Mouse (Mus musculus): ENCODE results near the gene Tgfb1. TPM values are rescaled to one million over a fixed set of nuclear protein-coding genes. Genes with fewer than 3 reads are reported as not detected.
A peak's percentile ranks its signal among the peaks of the same experiment; 100 is the strongest.

The Tgfb1 gene
- polyA plus RNA-seq, 1 experiment from 2014 or later, result 3.8 TPM

GRCm38 (mm10) chr7:25652244-25652759 is 34.5 kb upstream of the Tgfb1 start:
- H3K27me3 ChIP-seq (ENCODE audit: control insufficient read depth, insufficient read depth, low read length), result no peaks in the 10 kb centered on the region
- H3K4me2 ChIP-seq (ENCODE audit: low read depth, low read length), result no peak overlapping the region
- WGBS, result 80% methylated on average over 12 of the region's 12 CpGs
- no peak overlapping the region for H3K27ac ChIP-seq (ENCODE audit: low read length)
- no peak for ATAC-seq (replicated peaks; ENCODE audit: extremely low read depth, insufficient read depth, low FRiP score)
- H3K9me3 ChIP-seq (replicated peaks; ENCODE audit: control insufficient read depth, low read length), result no peaks in the 10 kb centered on the region
- no peak overlapping the region for H3K4me3 ChIP-seq (ENCODE audit: low read length)
- no peak overlapping the region for H3K9ac ChIP-seq (ENCODE audit: low read length)
- H3K36me3 ChIP-seq (ENCODE audit: control insufficient read depth, insufficient read depth), result no peaks in the 10 kb centered on the region
- H3K4me1 ChIP-seq (ENCODE audit: control insufficient read depth, insufficient read depth, low read length), result peaks cover under 1% of the 10 kb centered on the region; the same call in 1 of the 2 replicates

- H3K27ac ChIP-seq (ENCODE audit: low read length), result no peak overlapping the region
- H3K27me3 ChIP-seq (ENCODE audit: control insufficient read depth, insufficient read depth, low read length), result no peaks in the 10 kb centered on the region
- H3K9ac ChIP-seq (ENCODE audit: low read length), result no peak overlapping the region
- peaks cover 16% of the 10 kb centered on the region for H3K4me1 ChIP-seq (ENCODE audit: control insufficient read depth, insufficient read depth, low read length)
- no peak overlapping the region for H3K4me3 ChIP-seq (ENCODE audit: low read length)
- H3K4me2 ChIP-seq (ENCODE audit: low read depth, low read length), result no peak overlapping the region
- no peaks in the 10 kb centered on the region for H3K36me3 ChIP-seq (ENCODE audit: control insufficient read depth, insufficient read depth)
- no peak for ATAC-seq (replicated peaks; ENCODE audit: extremely low read depth, insufficient read depth, low FRiP score)
- H3K9me3 ChIP-seq (replicated peaks; ENCODE audit: control insufficient read depth, low read length), result no peaks in the 10 kb centered on the region
- 69% methylated on average over 11 of the region's 11 CpGs for WGBS
These were observed 31.0 kb upstream of the Tgfb1 start for GRCm38 (mm10) chr7:25655601-25656428.

- Histone ChIP-seq H3K27ac (ENCODE audit: low read length) (no peak overlapping the region), H3K9ac (ENCODE audit: low read length) (peak overlapping the region; percentile 69), H3K36me3 (ENCODE audit: control insufficient read depth, insufficient read depth) (no peaks in the 10 kb centered on the region; the same call in 1 of the 2 replicates), H3K27me3 (ENCODE audit: control insufficient read depth, insufficient read depth, low read length) (no peaks in the 10 kb centered on the region), H3K4me1 (ENCODE audit: control insufficient read depth, insufficient read depth, low read length) (peaks cover 16% of the 10 kb centered on the region), H3K4me3 (ENCODE audit: low read length) (peak overlapping the region; percentile 67), H3K4me2 (ENCODE audit: low read depth, low read length) (peak overlapping the region; percentile 79), H3K9me3 (replicated peaks; ENCODE audit: control insufficient read depth, low read length) (no peaks in the 10 kb centered on the region)
- WGBS, result 31% methylated on average over 10 of the region's 10 CpGs
- ATAC-seq (replicated peaks; ENCODE audit: extremely low read depth, insufficient read depth, low FRiP score), result no peak
These were observed 29.0 kb upstream of the Tgfb1 start for GRCm38 (mm10) chr7:25657785-25658184.

- under 1% methylated on average over 50 of the region's 50 CpGs for whole genome bisulfite sequencing
- peak within 1 kb of the TSS; percentile 67 for H3K4me3 ChIP-seq (ENCODE audit: low read length)
These were observed 27.9 kb upstream of the Tgfb1 start, which contains the start of the genes Bckdha and Exosc5 for GRCm38 (mm10) chr7:25658657-25659472. TSS of gene Bckdha (minus strand) at chr7:25658981. TSS of gene Exosc5 (plus strand) at chr7:25659164.

GRCm38 (mm10) chr7:25666381-25666780 is 20.4 kb upstream of the Tgfb1 start:
- H3K4me2 ChIP-seq (ENCODE audit: low read depth, low read length), result no peak overlapping the region
- no peak overlapping the region for H3K4me3 ChIP-seq (ENCODE audit: low read length)
- 93% methylated on average over 8 of the region's 8 CpGs for WGBS
- ATAC-seq (replicated peaks; ENCODE audit: extremely low read depth, insufficient read depth, low FRiP score), result no peak
- no peaks in the 10 kb centered on the region for H3K27me3 ChIP-seq (ENCODE audit: control insufficient read depth, insufficient read depth, low read length)
- H3K9ac ChIP-seq (ENCODE audit: low read length), result no peak overlapping the region
- H3K9me3 ChIP-seq (replicated peaks; ENCODE audit: control insufficient read depth, low read length), result no peaks in the 10 kb centered on the region
- H3K27ac ChIP-seq (ENCODE audit: low read length), result no peak overlapping the region
- H3K4me1 ChIP-seq (ENCODE audit: control insufficient read depth, insufficient read depth, low read length), result 0 out of 2 replicates have a peak, but pooled peaks cover 3% of the 10 kb centered on the region
- H3K36me3 ChIP-seq (ENCODE audit: control insufficient read depth, insufficient read depth), result peaks cover 11% of the 10 kb centered on the region

More at GRCm38 (mm10) chr7:25658657-25659472, 27.9 kb upstream of the Tgfb1 start, which contains the start of the genes Bckdha and Exosc5:
- H3K36me3 ChIP-seq (ENCODE audit: control insufficient read depth, insufficient read depth), result no peaks in the 10 kb centered on the region; the same call in 1 of the 2 replicates
- peak within 1 kb of the TSS; percentile 75 for H3K27ac ChIP-seq (ENCODE audit: low read length)
- ATAC-seq (replicated peaks; ENCODE audit: extremely low read depth, insufficient read depth, low FRiP score), result peak; percentile 99
- peaks cover 16% of the 10 kb centered on the region for H3K4me1 ChIP-seq (ENCODE audit: control insufficient read depth, insufficient read depth, low read length)
- H3K4me2 ChIP-seq (ENCODE audit: low read depth, low read length), result peak within 1 kb of the TSS; percentile 94
- no peaks in the 10 kb centered on the region for H3K9me3 ChIP-seq (replicated peaks; ENCODE audit: control insufficient read depth, low read length)
- no peaks in the 10 kb centered on the region for H3K27me3 ChIP-seq (ENCODE audit: control insufficient read depth, insufficient read depth, low read length)
- peak within 1 kb of the TSS; percentile 81 for H3K9ac ChIP-seq (ENCODE audit: low read length)

GRCm38 (mm10) chr7:25669158-25669557 is 17.6 kb upstream of the Tgfb1 start:
- H3K4me1 ChIP-seq (ENCODE audit: control insufficient read depth, insufficient read depth, low read length), result 0 out of 2 replicates have a peak, but pooled peaks cover 6% of the 10 kb centered on the region
- no peak overlapping the region for H3K4me3 ChIP-seq (ENCODE audit: low read length)
- no peak for ATAC-seq (replicated peaks; ENCODE audit: extremely low read depth, insufficient read depth, low FRiP score)
- H3K36me3 ChIP-seq (ENCODE audit: control insufficient read depth, insufficient read depth), result peaks cover 11% of the 10 kb centered on the region
- peaks cover 9% of the 10 kb centered on the region; the same call in 1 of the 2 replicates for H3K27me3 ChIP-seq (ENCODE audit: control insufficient read depth, insufficient read depth, low read length)
- H3K9me3 ChIP-seq (replicated peaks; ENCODE audit: control insufficient read depth, low read length), result no peaks in the 10 kb centered on the region
- H3K27ac ChIP-seq (ENCODE audit: low read length), result no peak overlapping the region
- WGBS, result 85% methylated on average over 10 of the region's 10 CpGs
- no peak overlapping the region for H3K9ac ChIP-seq (ENCODE audit: low read length)
- H3K4me2 ChIP-seq (ENCODE audit: low read depth, low read length), result no peak overlapping the region

- Histone ChIP-seq H3K4me3 (ENCODE audit: low read length) (no peak overlapping the region), H3K4me1 (ENCODE audit: control insufficient read depth, insufficient read depth, low read length) (peaks cover 6% of the 10 kb centered on the region; the same call in 1 of the 2 replicates), H3K36me3 (ENCODE audit: control insufficient read depth, insufficient read depth) (peaks cover 9% of the 10 kb centered on the region), H3K27ac (ENCODE audit: low read length) (no peak overlapping the region), H3K27me3 (ENCODE audit: control insufficient read depth, insufficient read depth, low read length) (peaks cover 12% of the 10 kb centered on the region), H3K9ac (ENCODE audit: low read length) (no peak overlapping the region), H3K4me2 (ENCODE audit: low read depth, low read length) (no peak overlapping the region), H3K9me3 (replicated peaks; ENCODE audit: control insufficient read depth, low read length) (no peaks in the 10 kb centered on the region)
- no peak for ATAC-seq (replicated peaks; ENCODE audit: extremely low read depth, insufficient read depth, low FRiP score)
- WGBS, result 79% methylated on average over 9 of the region's 9 CpGs
These were observed 17.2 kb upstream of the Tgfb1 start for GRCm38 (mm10) chr7:25669631-25670030.

- no peak for ATAC-seq (replicated peaks; ENCODE audit: extremely low read depth, insufficient read depth, low FRiP score)
- Histone ChIP-seq H3K9ac (ENCODE audit: low read length) (no peak overlapping the region), H3K27me3 (ENCODE audit: control insufficient read depth, insufficient read depth, low read length) (peaks cover 17% of the 10 kb centered on the region), H3K9me3 (replicated peaks; ENCODE audit: control insufficient read depth, low read length) (no peaks in the 10 kb centered on the region), H3K27ac (ENCODE audit: low read length) (no peak overlapping the region), H3K36me3 (ENCODE audit: control insufficient read depth, insufficient read depth) (peaks cover 9% of the 10 kb centered on the region), H3K4me3 (ENCODE audit: low read length) (no peak overlapping the region), H3K4me2 (ENCODE audit: low read depth, low read length) (no peak overlapping the region), H3K4me1 (ENCODE audit: control insufficient read depth, insufficient read depth, low read length) (peaks cover 11% of the 10 kb centered on the region)
- WGBS, result 80% methylated on average over 4 of the region's 4 CpGs
These were observed 16.7 kb upstream of the Tgfb1 start for GRCm38 (mm10) chr7:25670096-25670495.

Data from heart, embryonic 16.5 days (tissue).